Mouse (Mus musculus) 3T3-L1 (cell line): ENCODE measurements around the gene Anpep.

Experiments used
- DNase-seq: peaks from one replicate; pipeline ENCODE4 v3.0.0-alpha.2; 2015; ENCODE audit warnings: low read depth, low spot score

Gene Anpep

GRCm38 (mm10) chr7:79860811-79861210, at the start of gene Anpep:
Gene Anpep (minus strand): TSS chr7:79861059.
- DNase-seq, result no peak

GRCm38 (mm10) chr7:79907356-79907755, 46.5 kb upstream of the Anpep start:
- peak; percentile 27 for DNase-seq

DNA sequence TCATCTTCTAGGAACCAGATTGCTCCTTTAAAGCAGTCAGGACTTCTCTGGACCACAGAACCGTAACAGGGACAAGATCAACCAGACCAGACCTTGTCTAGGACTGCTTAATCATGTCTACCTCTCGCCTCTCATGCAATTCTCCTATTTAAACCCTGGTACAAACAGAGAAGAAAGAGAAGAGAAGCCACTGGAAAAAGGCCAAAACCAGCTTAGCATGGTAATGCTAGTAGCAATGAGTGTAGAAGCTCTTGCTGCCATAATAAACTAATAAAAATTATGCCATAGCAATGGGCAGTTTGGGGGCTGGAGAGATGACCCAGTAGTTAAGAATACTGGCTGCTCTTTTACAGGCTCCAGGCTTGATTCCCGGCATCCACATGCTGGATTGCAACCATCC, 46.1 kb upstream of the Anpep start:
- no peak for DNase-seq

- DNase-seq, result no peak
Observed at GRCm38 (mm10) chr7:79905193-79905592, 44.3 kb upstream of the Anpep start.

GRCm38 (mm10) chr7:79903160-79903792, 42.4 kb upstream of the Anpep start:
- DNase-seq, result no peak

DNA sequence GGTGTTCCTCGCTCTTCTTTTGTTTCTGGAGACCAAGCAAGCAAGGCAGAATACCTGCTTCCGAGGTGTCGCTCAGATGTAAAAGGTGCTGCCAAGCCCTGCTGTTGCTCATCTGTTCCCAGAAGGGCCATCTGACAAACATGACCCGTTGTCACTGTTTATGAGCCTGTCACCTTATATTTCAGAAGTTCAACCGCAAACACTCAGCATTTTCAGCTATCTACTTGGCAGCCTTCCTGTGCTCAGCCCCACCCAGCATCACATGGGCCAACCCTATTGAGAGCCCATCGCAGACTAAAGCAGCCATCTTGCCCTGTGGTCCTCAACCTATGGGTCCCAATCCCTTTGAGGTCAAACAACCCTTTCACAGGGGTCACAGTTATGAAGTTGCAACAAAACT, 39.9 kb upstream of the Anpep start:
- no peak for DNase-seq

DNA sequence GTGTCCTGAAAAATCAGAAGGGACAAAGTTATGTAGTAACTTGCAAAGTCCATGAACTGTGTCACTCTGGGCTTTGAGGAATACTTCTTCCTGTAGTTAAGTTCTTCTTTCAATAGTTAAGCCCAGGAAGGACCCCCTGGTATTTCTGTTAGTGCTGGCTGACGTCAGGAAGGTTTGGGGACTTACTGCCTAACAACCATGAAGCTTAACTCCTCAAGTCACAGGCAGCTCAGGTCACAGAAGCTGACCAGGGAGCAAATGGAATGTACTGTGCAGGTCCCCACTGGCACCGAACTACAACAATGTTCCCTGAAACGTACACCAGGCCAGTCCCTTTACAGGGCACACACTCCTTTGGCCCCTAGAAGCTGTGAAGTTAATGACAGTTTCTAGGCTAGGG, 34.4 kb upstream of the Anpep start:
- DNase-seq, result no peak

DNA sequence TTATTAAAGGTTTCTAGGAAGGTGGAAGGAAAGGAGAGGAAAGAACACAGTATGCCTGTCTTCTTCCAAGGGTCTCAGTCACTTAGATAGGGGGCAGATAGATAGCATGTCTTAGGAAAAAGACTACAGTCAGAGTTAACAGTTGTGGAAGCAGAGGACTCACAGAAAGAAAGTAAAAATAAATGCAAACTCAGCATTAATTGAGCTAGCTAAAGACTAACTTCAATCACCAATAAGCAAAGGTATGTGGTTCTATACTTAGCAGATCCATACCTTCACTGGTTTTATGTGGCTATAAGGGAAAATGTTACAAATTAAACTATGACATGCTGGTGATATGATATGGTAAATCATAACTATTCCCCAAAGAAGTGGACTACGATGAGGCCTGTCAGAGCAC, 33.9 kb upstream of the Anpep start:
- DNase-seq, result no peak

DNA sequence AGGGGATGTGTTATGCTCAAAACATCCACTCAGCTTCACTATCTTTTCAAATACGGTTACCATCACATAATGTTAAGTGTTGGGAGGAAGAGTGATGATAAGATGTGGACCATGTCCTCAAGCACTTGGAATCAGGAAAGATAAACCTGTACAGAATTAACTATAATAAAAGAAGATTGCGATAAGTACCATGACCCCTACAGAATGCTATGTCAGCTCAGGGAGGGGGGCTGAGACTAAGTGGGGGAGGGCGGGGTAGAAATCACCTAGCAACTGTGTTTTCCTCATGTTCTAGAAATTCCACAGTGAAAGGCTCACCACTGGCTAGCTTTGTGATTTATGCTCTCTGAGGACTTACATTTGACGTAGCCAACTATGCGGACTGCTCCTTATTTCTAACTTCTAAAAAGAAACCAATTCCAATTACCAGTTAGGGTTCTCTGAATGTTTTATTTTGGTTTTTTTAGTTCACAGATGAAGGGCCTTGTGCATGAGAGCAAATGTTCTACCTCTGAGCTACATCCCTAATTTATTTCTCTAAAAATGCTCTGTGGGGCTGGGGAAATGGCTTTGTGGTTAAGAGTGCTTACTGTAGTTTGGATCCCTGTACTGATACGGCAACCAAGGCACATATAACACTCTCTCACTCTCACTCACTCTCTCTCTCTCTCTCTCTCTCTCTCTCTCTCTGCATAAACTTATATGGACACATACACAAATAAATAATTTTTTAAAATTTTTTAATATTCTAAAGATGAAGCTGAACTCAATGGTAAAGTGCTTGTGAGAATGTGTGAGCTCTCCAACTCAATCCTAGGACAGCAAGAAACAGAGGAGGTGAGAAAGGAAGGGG, 31.9 kb upstream of the Anpep start:
- peak; percentile 23 for DNase-seq

DNA sequence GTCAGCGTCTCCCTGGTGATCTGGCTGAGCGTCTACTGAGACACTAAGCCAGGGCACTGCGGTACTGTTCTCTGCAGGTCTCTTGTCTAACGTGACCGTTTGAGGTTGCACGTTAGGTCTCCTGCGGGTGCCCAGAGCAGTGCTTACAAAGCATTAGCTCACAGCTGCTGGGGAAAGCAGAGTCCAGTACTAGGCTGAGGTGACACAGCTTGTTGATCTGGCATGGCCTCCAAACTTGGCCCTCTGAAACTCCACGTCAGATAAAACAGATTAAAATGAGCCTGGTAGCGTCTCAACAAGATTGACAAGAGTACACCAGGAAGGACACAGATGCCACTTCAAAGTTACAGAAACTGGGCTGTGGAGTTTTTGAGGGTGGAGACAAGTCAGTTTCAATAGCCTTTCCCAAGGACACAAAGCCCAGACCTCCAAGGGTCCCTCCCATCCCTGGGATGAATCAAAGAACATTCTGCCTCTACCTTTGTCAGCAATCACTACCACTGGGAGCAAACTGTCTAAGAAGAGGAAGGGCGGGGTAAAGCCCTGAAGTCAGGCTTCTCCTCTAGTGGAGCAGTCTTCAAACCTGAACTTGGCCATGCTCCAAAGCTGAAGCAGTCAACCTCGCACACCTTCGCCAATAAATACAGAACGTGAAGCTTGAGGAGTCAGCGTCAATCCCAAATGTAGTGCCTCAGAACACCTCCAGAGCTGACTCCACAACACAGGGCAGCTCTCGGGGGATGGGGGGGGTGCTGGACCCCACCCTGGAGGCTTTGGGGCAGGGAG, 29.8 kb upstream of the Anpep start:
- DNase-seq, result no peak

DNA sequence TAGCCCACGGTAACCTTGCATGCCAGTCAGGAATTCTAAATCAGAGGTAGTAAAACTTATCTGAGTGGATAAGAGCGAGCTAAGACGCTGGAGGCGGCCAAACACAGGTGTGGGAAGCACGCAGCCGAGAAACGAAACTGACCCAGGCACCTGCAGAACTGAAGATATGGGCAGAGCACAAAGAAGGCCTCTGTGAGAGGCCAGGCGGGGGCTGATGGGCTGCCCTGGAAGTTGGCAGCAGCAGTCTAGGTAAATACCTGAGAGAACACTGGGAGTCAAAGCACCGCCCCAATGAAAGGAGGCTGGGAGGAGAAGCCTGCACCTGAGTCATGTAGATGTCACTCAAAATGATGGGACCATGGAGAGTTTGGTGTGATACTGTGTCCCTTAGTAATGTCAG, 27.7 kb upstream of the Anpep start:
- no peak for DNase-seq

GRCm38 (mm10) chr7:79883613-79884334, 22.9 kb upstream of the Anpep start:
- DNase-seq, result no peak

DNA sequence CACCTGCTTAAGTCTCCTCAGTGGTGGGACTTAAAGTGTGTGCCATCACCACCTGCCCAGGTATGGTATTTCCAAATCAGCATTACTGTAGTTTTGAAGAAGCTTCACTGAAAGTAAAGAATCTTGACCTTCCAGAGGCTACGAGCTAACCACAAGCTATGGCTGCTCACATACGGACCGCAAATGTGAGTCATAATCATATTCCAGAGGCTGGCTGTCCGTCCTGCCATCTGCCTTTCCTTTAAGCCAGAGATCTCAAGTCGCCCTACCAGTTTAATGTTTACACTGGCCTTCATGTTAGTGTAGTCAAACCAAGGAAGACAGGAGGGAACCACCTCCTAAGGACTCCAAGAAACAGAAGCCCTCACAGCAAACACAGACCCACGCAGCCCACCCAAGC, 21.0 kb upstream of the Anpep start:
- DNase-seq, result peak; percentile 88

DNA sequence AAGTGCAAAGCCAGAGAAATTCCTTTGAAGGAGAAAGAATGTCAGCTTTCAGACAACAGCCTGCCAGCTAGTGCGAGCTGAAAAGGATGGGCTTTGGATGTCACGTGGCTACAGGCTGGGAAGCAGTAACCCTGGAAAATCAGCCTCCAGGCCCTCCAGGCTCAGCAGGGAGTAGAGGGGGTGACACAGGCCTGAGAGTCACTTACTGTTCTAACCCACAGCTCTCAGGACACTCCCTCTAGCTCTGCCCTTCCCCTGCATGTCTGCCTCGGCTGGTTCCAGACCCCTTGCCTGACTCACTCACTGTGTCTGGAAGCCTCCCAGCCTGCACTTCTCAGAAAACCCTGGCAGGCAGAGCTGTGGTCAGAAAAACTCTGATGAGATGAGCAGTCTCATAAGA, 20.1 kb upstream of the Anpep start:
- peak; percentile 95 for DNase-seq

DNA sequence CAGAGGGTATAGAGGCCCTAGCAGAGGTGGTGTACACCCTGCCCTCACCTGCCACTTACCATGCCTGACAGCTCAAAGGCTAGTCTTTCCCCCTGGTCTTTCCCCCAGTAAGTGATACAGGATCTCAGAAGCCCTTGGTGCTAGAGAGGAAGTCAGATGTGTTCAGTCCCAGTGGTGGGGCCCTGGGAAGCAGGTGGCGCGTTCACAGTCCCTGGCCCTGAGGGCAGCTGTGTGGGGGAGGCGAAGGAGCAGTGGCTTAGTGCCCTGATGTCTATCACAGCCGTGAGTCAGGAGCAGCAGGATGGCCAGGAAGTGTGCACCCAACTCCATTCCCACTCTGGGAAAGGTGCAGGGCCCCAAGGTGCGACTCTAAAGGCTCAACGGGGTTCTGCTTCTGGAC, 19.2 kb upstream of the Anpep start:
- no peak for DNase-seq

GRCm38 (mm10) chr7:79878455-79879025, 17.7 kb upstream of the Anpep start:
- DNase-seq, result no peak

- no peak for DNase-seq
Observed at GRCm38 (mm10) chr7:79873407-79873806, 12.5 kb upstream of the Anpep start.

GRCm38 (mm10) chr7:79871797-79872345, 11.0 kb upstream of the Anpep start:
- DNase-seq, result no peak

DNA sequence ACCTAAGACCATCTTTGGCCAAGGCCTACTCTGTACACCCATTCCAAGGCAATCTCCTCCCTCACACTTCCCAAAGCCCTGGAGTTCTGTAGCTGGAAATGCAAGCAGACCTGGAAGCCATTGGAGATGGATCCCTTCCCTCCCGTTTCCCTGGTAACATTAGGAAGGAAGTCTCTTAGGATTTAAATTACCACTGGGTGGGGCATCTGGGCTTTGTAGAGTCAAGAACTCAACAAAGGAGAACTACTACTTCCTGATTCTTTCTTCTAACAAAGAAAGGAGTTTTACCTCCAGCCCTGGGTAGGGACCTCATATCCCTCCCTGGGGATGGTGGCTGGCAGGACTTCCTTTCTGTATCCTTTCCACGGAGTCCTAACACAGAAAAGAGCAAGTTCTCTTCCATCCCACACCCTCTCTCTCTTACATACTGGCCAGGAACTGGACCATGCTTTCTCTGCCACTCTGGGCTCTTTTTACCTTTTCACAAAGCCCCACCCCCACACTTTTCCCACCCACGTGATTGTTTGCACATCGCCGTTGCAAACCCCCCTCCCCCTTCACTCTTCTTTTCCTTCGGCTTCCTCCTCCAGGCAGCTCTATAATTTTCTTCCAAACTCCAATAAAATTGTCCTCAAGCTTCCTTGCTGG, 8.3 kb upstream of the Anpep start:
- no peak for DNase-seq

DNA sequence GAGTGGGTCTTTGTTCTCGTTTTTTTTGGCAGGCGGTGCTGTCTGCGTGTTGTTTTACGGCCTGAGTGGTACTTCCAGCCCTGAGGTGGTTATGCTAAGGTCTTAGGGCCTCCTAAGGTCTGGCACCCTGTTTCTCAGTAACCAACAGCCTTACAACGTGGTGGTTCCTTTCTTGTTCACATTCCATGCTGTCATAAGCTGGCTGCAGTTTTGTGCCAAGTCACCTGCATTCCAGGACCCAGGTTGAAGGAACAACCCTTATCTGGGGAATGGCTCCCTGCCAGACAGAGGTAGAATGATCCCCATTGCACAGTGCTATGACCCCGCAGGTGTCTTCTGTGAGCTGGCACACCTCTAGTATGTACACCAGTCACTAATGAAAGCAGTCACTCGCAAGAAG, 7.6 kb upstream of the Anpep start:
- DNase-seq, result no peak

DNA sequence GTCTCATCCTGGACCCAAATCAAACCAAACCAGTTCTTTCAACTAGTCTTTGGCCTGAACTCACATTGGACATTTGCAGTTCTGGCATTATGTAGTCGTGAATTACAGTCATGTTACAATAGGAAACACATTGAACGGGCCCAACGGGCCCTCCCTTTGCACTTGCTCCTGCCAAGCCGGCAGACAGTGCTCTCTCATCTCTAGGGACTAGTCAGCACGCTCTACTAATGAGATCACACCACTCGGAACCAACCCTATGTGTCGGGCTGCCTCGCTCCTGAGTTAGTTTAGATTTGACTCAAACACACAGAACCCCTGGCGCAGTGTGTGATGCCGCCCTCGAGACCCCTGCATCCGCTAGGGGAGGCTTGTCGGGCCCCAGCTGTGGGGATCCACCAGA, 7.0 kb upstream of the Anpep start:
- DNase-seq, result no peak
